Mouse (Mus musculus): ENCODE measurements at regions not wholly inside any gene's neighbourhood (a gene's known extent, or its start where the extent isn't known, plus 50 kb on each side); places are given as distances from the start of the nearest gene placed in this dataset.
"Not testable (repeated sequence)": the region's sequence is repeated elsewhere in the genome, so short reads cannot be mapped to it uniquely, and the experiment has no call there.

DNA sequence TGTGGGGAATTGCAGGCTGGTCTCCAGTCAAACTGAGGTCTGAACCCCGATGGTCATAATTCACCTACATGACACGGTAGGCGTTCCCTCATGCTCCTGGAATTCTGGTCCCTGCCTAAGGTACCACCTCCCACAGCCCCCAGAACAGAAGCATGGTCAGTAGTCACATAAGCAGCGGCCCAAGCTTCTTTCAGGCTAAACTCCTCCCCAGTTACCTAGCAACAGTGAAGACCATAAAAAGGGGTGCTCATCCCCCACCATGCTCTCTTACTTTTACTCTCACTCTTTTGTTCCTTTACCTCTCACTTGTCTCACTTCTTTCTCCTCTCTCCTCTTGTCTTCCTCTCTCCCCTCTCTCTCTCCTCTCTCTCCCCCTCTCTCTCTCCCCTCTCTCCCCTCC lies 262.5 kb upstream of the Gk2 start:
- not testable (repeated sequence) for TF ChIP-seq EP300 (optimal IDR thresholded peaks at IDR 0.05); CTCF (IDR thresholded peaks at IDR 0.05; ENCODE audit: low read depth)
